Mouse (Mus musculus) spleen, adult 2 months (tissue): ENCODE results near the gene Grid1.

ENCODE experiments used
- CTCF ChIP-seq: fragments of 200-500 bp; IDR thresholded peaks from 2 replicates; pipeline ENCODE4 v1.5.1; 2011; ENCODE audit warnings: mild to moderate bottlenecking, inconsistent platforms; ENCODE audit not compliant: insufficient read depth, insufficient read length, insufficient replicate concordance; ENCODE audit errors: extremely low read depth
- POLR2A ChIP-seq: fragments of 200-500 bp; IDR thresholded peaks from 2 replicates; pipeline ENCODE4 v1.6.1; 2011; ENCODE audit warnings: low read depth, low read length, inconsistent platforms

DNA sequence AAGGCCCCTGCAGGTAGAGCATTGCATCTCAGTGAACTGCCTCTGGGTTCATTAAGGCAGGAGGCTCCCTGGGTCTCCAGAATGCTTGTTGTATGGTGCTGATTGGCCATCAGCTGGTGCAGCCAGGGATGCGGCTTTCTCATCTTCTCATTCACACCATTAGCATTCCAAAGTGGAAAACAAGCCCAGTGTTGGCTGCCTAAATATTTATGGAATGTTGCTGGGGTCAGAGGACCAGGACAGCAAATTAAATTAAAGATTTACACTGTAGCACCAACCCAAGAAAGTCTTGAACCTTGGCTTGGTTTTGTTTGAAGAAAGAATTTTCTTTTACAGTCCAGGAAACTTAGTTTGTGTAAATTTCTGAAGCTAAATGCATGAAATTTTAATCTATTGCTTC, 97.2 kb downstream of the Grid1 start:
- no peak for TF ChIP-seq POLR2A
- no peak for TF ChIP-seq CTCF
